Mouse (Mus musculus) hindbrain, embryonic 13.5 days (tissue): ENCODE measurements at regions not wholly inside any gene's neighbourhood (a gene's known extent, or its start where the extent isn't known, plus 50 kb on each side); places are given as distances from the start of the nearest gene placed in this dataset.

ENCODE experiments used
- ATAC-seq: fragments of 200-750 bp; cut with Nextera tagmentation; 2 replicates; pipeline ENCODE4 v1.8.0; 2017; ENCODE audit warnings: moderate TSS enrichment; ENCODE audit not compliant: low FRiP score
- H3K27ac ChIP-seq: fragments of 300-500 bp; sonication (generic); 2 replicates; pipeline ENCODE4 v1.5.1; 2015; ENCODE audit warnings: inconsistent platforms, mild to moderate bottlenecking, moderate library complexity
- H3K27me3 ChIP-seq: fragments of 300-500 bp; sonication (generic); 2 replicates; pipeline ENCODE4 v1.6.1; 2015; ENCODE audit warnings: mild to moderate bottlenecking, inconsistent platforms
- H3K36me3 ChIP-seq: fragments of 300-500 bp; sonication (generic); 2 replicates; pipeline ENCODE4 v1.6.1; 2015; ENCODE audit warnings: mild to moderate bottlenecking, inconsistent platforms
- H3K4me1 ChIP-seq: fragments of 300-500 bp; sonication (generic); replicated peaks from 2 replicates; pipeline ENCODE4 v1.6.1; 2015; ENCODE audit warnings: inconsistent platforms
- H3K4me2 ChIP-seq: fragments of 300-500 bp; sonication (generic); 2 replicates; pipeline ENCODE4 v1.6.1; 2015; ENCODE audit warnings: inconsistent platforms, mild to moderate bottlenecking, moderate library complexity
- H3K4me3 ChIP-seq: fragments of 300-500 bp; sonication (generic); 2 replicates; pipeline ENCODE4 v1.5.1; 2015; ENCODE audit warnings: mild to moderate bottlenecking, inconsistent platforms
- H3K9ac ChIP-seq: fragments of 300-500 bp; sonication (generic); 2 replicates; pipeline ENCODE4 v1.6.1; 2015; ENCODE audit warnings: mild to moderate bottlenecking, inconsistent platforms
- H3K9me3 ChIP-seq: fragments of 300-500 bp; sonication (generic); 2 replicates; pipeline ENCODE4 v1.6.1; 2016; ENCODE audit warnings: inconsistent platforms
- WGBS: fragments of 180-500 bp; shearing (Covaris S2); methylation state at CpG from one replicate; pipeline ENCODE4 v1.1.7; 2015; 5-methylcytosine and 5-hydroxymethylcytosine counted together

GRCm38 (mm10) chr4:72800014-72800786, 52.2 kb downstream of the Aldoart1 start:
- Histone ChIP-seq H3K4me1 (peaks cover 4% of the 10 kb centered on the region; the same call in 1 of the 2 replicates), H3K9me3 (no peaks in the 10 kb centered on the region), H3K27ac (no peak overlapping the region), H3K4me3 (no peak overlapping the region), H3K27me3 (no peaks in the 10 kb centered on the region), H3K9ac (no peak overlapping the region), H3K36me3 (no peaks in the 10 kb centered on the region), H3K4me2 (no peak overlapping the region)
- WGBS = 62% methylated on average over 2 of the region's 2 CpGs
- ATAC-seq = peak; percentile 84

- H3K4me2 ChIP-seq = no peak overlapping the region
- H3K9ac ChIP-seq = no peak overlapping the region
- no peak overlapping the region for H3K4me3 ChIP-seq
- H3K27ac ChIP-seq = 0 out of 2 replicates have a peak overlapping the region, but pooled peaks have one; percentile 40
- no peaks in the 10 kb centered on the region for H3K27me3 ChIP-seq
- no peaks in the 10 kb centered on the region for H3K36me3 ChIP-seq
- ATAC-seq = peak; percentile 76
- H3K9me3 ChIP-seq = no peaks in the 10 kb centered on the region
- peaks cover 4% of the 10 kb centered on the region; the same call in 1 of the 2 replicates for H3K4me1 ChIP-seq
- WGBS = 60% methylated on average over 4 of the region's 4 CpGs
Measured at GRCm38 (mm10) chr4:72799575-72799974, 52.9 kb downstream of the Aldoart1 start.

GRCm38 (mm10) chr4:72788796-72789195, 63.6 kb downstream of the Aldoart1 start:
- Histone ChIP-seq H3K4me3 (no peak overlapping the region), H3K4me1 (no peaks in the 10 kb centered on the region), H3K27me3 (no peaks in the 10 kb centered on the region), H3K36me3 (no peaks in the 10 kb centered on the region), H3K9me3 (no peaks in the 10 kb centered on the region), H3K27ac (no peak overlapping the region), H3K4me2 (no peak overlapping the region), H3K9ac (no peak overlapping the region)
- WGBS = 86% methylated on average over 4 of the region's 4 CpGs
- no peak for ATAC-seq

- Histone ChIP-seq H3K36me3 (no peaks in the 10 kb centered on the region), H3K27me3 (no peaks in the 10 kb centered on the region), H3K4me2 (no peak overlapping the region), H3K4me3 (no peak overlapping the region), H3K9ac (no peak overlapping the region), H3K4me1 (peaks cover 4% of the 10 kb centered on the region; the same call in 1 of the 2 replicates), H3K9me3 (no peaks in the 10 kb centered on the region), H3K27ac (no peak overlapping the region)
- 70% methylated on average over 5 of the region's 5 CpGs for WGBS
- ATAC-seq = peak; percentile 24; the same call in 1 of the 2 replicates
Measured at GRCm38 (mm10) chr4:72766896-72767295, 85.5 kb downstream of the Aldoart1 start.

- H3K4me1 ChIP-seq = peaks cover 4% of the 10 kb centered on the region; the same call in 1 of the 2 replicates
- H3K27me3 ChIP-seq = no peaks in the 10 kb centered on the region
- no peak overlapping the region for H3K27ac ChIP-seq
- H3K9me3 ChIP-seq = no peaks in the 10 kb centered on the region
- H3K9ac ChIP-seq = no peak overlapping the region
- WGBS = 27% methylated on average over 2 of the region's 2 CpGs
- peak; percentile 84 for ATAC-seq
- H3K36me3 ChIP-seq = no peaks in the 10 kb centered on the region
- H3K4me2 ChIP-seq = no peak overlapping the region
- no peak overlapping the region for H3K4me3 ChIP-seq
Measured at GRCm38 (mm10) chr4:72766386-72766785, 86.0 kb downstream of the Aldoart1 start.
